Mouse (Mus musculus) CD4-positive helper T cell, adult 2 months (primary cell): Measurements from ENCODE around the gene Sipa1l2.

Experiments used
- DNase-seq: peaks from one replicate; pipeline ENCODE4 v3.0.0-alpha.2; 2012; ENCODE audit warnings: low read depth, missing footprints, low spot score

Gene Sipa1l2

DNA sequence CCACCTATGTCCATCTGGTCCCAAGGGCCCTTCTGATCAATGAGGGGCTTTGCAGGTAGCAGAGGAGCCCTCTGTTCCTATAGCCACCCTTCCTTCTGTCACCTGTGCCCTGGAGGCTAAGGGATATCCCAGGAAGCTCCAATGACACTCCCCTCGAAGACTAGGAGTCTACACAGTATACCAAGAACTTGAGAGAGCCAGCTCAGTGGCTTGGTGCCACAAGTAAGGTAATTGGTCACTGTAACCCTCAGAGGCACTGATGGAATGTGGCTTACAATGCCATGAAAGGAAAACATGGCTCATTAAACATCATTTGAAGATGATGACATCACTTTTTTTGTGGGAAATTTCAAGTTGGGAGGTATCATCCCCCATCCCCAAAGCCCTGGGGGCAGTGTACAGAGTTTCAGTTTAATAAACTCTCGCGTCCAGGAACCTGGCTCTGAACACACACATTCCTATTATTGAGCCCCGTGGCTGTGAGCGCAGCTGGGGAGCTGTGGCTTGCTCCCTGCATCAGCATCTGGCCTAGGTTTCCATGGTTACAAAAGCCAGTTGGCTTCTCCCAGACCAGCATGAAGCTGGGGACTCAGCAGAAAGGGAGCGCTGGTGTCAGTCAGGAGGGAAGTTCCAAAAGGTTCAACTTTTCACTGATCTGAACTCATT lies 104.3 kb downstream of the Sipa1l2 start:
- no peak for DNase-seq

DNA sequence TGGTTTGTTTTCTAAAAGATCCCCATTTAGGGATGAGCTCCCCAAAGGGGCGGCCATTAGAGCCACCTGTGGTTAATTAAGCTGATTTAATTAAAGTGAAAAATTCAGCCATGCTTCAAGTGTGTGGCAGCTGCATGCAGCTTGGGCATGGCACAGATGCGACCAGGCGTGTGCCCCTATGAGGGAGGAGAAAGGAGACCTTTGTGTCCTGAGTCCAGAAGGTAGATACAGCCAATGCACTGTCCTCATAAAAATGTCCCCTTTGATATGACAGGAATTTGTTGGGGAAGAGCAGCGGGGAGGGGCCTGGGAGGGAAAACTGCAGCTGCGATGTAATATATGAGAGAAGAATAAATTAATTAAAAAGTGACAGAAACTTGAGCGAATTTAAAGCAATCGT lies 106.7 kb downstream of the Sipa1l2 start:
- DNase-seq = no peak

DNA sequence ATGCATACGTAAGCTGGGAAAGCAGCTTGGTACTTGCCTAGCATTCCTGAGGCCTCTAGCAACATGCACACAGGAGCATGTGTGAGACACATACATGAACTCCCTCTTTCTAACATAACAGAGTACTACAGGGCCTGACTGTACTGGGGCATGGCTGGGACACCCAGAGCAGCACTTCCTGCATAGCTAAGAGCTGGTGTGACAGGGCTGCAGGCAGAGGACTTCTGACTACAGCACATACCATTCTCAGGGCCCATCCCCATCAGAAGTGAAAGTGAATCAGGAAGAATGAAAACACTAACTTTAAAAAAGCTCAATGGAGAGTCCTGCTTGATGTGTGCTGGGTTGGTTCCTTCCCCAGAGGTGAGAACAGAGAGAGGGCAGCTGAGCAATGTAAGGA lies 108.1 kb downstream of the Sipa1l2 start:
- peak; percentile 64 for DNase-seq

DNA sequence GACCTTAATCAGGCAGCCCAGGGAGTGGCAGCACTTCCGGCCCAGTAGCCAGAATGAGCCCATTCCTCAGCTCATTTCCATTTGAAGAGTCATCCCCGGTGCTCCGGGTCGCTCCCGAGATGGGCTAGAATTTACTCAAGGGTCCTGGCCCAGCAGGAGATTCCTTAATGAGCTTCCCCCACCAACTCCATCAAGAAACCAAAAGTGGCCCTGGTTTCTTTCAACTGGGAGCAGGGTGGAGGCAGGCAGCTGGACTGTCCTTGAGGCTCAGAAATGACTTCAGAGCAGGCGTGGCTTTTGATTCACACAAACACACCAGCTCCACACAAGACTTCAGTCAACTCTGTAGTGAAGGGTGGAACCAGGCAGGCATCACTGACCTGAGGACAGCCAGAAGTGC lies 109.0 kb downstream of the Sipa1l2 start:
- DNase-seq = no peak

DNA sequence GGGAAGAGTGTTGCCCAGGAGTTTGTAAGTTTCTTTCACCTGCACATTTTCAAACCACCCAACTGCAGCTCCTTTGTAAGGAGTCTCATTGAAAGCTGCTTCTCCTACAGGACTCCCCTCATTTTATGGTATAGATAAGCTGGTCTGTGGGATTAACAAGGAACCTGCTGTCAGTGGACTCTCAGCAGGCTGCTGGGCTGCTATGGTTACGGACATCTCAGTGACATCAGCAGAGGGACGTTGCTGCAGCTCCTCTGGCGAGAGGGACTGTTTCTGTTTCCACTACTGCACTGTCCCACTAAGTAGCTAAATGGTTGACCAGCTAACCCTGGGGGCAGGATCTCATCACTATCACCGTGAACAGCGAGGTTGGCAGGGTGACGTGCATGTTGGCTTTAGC lies 120.6 kb downstream of the Sipa1l2 start:
- no peak for DNase-seq

DNA sequence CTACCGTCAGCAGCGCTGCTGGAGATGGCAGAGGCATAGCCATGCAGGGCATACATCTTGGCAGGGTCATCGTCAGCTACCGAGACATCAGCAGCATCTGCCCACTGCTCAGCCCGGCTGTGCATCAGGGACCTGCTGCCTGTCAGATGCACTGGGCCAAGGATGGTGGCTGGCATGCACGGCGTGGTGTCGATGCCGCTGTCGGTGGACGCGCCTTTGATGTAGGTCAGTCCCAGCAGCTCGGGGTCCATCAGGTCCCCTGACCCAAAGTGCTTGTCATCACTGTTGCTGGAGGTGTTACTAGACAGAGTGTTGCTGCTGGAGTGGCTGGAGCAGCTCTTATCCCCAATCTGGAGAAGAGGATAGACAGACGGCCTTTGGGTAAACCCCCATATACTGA lies 122.1 kb downstream of the Sipa1l2 start:
- DNase-seq = no peak

DNA sequence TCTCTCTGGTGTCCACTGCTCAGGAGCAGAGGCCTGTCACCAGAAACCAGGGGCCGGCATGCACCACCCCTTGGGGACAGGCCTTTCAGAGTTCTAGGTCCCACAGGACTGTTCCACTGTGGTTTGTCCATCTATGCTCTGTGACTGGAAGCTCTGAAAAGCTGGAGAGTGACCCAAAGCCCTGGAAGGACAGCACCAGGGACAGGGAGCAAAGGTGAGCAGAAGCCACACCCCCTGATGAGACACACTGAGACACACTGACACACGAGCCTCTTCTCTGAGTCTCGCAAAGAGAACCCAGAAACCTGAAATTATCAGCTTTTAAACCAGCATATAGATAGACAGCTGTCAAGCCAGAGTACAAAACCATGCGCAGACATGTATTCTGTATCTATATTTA lies 123.4 kb downstream of the Sipa1l2 start:
- no peak for DNase-seq

DNA sequence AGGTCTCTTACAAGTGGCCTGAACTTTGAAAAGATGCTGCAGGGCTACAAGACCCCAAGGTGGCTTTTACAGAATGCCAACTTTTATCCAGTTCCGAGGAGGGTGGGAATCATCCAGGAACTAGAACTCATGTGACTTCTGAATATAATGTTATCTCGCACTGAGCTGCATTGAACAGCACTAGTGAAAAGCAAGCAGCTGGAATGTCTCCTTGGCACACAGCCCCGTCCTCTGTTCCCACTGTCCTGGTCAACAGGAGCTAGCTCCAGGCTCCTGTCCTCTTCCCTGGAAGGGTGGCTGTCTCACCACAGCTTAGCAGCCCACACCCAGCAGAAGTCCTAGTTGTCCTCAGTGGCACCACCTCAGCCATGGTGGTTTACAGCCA lies 124.4 kb downstream of the Sipa1l2 start:
- DNase-seq = no peak

DNA sequence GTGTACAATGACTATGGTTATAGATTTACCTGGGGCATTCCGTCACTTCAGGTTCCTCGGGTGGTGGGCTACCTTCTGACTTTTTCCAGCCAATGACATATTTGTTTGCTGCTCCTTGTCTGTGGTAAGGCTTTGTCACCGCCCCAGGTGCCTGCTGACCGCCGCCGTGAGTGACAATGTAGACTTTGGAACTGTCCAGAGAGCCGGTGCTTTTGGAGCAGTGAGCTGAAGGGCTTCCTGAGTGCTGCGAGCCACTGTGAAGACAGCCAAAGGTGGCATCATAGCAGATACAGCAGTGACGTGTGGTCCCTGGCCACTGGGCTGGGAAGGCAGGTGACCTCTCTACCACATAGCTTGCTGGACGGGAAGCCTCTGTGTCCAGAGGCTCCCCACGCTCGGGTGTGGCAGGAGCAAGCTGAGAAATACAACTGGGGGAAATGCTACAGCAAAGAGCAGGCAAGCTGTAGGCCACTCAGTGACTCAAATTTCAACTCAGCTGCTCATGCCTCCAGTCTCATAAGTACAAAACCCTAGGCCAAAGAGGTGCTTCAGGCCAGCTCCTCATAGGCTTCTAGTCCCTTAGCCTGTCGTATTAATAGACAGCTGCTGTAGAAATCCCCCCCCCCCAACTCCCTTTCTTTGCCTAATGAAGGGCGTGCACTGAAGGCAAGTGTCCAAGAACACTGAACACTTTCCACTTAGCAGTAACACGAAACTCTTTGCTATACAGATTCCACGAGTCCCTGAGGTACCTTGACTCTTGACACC lies 125.0 kb downstream of the Sipa1l2 start:
- DNase-seq = no peak

DNA sequence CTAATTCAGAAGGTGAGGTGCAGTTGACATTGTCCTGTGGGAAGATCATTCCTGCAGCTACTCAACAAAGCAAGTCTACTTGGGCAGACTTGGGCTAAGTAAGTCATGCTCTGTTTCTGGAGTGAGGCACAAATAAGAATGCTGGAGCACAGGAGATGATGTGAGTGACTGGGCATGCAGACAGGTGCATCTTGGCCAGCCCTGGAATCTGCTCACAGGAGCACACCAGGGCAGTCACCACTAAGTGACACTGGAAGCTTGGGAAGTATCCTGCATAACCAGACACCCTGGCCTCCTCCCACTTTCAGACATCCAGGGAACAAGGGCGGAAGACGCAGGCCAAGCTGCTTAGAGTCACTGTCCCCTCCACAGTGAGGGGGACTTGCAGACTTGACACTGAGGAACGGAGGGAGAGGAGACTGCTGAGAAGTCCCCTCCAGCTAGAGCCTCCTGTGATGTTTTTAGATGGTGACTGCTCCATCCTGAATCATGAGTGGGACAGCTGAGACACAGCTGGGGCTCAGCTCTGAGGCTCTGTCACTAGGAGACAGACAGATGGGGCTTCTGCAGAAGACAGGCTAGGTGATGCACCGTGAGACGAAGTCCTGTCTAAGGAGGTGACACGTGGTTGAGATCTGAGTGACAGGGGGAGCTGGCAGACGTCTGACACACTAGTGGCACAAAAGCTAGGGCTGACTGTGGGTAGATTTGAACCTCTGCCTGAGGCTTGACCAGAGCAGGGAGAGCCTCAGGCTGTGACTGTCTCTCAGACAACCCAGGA lies 134.1 kb downstream of the Sipa1l2 start:
- no peak for DNase-seq

DNA sequence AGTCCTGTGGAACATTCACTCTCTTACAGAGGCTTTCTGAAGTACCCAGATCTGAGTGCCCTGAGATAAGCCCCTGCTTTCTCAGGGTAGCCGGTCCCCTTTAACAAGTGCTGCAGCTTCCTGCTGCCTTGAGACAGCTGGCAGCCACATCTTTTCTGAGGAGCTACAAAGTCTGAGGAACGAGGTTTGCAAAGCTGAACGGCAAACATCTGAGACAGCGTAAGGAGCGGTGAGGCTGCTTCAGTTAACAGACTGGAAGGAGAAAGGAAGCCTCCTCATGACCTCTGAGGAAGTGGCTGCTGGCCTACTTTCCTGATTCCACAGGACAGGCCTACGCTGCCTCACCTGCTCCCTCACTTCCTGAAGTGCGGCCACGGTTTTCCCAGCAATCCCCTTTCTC lies 135.5 kb downstream of the Sipa1l2 start:
- DNase-seq = no peak

DNA sequence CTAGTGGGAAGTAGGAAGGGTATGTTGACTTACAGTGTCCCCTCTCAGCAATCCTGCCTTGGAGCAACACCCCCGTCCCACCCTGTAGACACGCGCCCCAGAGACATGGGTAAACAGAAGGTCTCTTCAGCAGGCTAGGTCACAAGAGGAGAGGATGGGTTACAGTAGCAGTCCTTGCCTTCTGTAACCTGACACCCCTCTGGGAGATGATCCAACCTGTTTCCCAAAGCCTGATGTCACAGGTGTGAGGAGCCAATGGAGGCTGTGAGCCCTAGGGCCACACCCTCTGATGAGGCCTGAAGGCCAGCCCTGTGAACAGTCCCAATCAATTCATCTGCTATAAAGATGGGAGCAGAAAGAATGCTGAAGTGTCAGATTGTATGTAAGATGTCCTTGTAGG lies 138.3 kb downstream of the Sipa1l2 start:
- DNase-seq = no peak

DNA sequence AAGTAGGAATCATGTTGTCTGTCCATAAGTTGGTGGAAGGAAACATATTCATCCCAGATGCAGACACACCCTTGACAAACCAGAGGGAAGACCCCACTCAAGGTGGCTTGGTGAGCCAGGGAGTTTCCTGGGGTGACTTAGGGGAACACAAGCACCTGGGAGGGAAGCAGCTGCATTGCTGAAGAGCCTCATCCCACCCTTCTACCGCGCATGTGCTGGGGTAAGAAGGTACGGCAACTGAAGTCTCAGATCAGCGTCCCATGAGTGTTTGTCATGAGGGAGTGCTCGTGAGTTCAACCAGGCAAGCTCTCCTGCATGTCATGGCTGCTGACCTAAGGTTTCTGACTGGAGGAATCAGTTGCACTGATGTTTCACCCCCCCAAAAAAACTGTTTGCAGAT lies 138.8 kb downstream of the Sipa1l2 start:
- DNase-seq = no peak

DNA sequence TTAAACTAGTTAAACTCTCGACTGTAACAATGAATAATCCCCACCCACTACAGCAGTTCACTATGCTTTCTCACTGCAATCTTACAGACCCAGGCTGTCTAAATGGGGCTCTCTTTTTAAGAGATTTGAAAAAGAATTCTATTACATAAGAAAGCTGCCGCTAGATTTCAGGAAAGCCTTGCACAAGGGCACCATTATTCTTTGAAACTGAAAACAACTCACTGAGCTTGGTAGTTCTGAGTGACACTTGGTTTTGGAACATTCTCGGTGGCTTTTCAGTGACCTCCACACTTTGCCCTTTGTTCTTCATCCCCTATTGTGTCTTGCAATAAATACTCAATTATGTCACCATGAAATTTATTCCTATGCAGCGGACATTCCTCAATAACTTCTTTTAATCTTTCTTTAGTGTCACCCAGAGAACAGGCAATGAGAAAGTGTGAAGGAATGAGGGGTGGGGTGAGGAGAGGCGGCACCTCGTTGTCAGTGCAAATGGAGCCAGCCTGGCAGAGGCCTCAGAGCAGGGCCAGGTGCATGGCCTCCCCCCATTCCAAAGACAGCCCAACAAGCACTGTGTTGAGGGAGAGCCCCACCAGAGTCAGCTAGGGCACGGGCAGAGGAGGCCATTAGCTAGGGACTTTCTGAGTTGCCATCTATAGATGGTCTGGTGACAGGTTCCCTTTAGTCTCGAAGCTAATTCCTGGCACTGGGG lies 140.5 kb downstream of the Sipa1l2 start:
- no peak for DNase-seq

DNA sequence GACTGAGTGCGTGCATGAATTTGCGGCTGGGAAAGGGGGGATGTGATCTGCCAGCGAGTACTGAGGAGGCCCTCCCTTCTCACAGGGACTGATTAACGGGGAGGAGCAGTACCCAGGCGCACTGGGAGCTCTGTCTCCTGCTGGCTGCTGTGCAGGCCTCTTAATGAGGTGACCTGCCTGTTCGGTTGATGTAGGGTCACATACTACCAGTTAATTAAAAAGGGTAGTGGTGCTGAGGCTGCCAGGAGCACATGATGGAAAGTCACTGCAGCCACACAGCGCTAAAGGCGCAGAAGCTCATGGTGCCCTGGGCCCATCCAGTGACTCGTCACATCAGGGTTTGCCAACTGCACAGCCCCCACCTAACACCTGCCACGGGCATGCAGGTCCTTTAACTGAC lies 145.7 kb downstream of the Sipa1l2 start:
- no peak for DNase-seq

DNA sequence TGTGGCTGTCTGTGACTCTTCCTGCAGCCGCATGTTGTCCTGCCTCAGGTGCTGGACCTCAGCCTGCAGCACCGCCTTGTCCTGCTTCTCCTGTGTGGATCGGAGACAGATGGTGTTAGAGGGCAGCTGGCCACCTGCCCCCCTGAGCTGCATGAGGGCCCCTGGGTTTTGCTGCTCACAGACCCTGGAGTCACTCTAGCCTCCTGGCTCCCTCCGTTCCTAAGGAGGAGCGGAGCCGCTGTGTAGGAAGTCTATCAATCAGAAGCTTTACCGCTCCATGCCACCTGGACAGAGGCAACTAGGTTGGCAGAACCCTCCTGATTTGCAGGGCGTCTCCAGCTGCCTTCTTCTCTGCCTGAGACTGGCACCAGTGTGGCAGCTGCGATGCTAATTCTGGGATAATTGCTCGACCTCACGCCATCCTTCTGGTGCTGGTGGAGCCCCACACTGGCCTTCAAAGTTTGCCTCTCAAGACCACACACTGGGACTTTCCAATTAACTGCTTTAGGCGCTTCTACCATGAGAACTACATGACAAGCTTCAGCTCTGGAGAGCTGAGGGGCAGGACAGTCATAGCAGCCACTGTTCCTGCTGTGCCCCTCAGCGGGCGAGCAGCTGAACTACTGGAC lies 150.3 kb downstream of the Sipa1l2 start:
- no peak for DNase-seq

DNA sequence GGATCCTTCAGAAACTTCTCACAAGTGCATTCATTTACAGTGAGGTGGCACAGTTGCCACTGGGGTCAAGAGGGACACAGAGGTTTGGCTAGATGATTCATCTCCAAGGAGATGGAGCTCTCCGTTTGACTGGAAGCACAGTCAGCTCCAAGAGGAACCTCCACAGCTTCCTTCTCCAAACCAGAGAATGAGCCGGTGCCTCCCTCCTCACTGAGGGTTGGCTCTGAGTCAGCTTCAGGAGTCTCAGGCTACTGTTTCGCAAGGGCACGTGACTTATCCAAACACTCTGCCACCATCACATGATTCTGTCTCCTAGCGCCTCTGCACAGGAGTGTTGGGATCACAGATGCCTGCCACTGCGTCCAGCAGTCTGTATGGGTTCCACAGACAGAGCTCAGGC lies 153.5 kb downstream of the Sipa1l2 start:
- DNase-seq = no peak

DNA sequence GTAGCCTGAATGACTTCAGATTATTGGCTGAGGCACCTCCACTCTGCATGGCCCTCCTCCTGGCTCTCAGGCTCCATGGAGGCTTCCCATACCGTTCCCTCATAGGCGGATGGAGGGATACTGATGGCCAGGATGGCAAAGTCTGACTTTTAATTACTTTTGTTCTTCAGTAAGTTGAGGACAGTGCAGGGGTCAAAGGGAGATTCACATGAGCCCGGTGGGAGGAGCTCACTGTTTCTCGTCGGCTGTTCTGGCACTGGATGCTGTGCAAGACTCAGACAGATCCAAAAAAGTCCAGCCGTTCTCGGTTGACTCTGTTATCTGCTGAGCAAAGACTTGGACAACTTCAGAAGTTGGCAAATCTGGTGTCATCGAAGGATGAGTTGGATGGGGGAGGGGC lies 155.0 kb downstream of the Sipa1l2 start:
- no peak for DNase-seq

DNA sequence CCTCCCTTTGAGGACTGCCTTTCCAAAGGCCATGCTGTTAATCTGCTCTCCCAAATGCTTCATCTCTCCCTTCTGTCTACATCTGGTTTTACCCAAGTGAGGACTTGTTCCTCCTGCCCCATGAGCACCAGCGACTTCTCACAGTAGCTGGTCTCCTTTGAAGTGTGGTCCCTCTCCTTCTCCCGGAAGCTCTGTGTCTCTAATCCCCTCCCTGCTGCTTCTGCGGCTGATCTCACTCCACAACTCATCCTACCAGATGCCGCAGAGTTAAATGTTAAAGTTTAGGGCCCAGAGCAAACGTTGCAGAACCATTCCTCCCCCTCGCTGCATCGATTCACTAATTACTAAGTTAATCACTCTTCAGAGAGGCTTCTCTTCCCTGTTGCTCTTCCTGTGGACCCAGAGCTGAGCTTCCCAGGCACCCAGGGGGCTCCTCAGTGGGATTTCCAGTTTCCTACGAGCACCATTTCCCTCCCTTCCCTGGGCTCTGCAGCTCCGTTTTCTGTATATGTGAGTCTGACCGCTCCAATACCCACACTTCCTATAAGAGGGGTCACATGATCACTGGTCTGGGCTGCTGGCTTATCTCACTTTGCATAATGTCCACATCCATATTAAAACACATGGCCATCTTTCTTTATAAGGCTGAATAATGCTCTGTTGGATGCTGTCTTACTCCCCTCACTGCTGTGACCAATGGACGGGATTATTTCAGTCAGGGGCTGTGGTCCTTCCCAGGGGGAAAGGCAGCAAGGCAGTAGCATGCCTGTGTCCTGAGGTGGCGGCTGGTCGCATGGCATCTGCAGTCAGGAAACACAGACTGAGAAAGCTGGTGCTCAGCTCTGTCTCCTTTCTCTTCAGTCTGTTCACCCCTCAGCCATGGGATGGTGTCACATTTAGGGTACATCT lies 156.4 kb downstream of the Sipa1l2 start:
- peak; percentile 24 for DNase-seq

DNA sequence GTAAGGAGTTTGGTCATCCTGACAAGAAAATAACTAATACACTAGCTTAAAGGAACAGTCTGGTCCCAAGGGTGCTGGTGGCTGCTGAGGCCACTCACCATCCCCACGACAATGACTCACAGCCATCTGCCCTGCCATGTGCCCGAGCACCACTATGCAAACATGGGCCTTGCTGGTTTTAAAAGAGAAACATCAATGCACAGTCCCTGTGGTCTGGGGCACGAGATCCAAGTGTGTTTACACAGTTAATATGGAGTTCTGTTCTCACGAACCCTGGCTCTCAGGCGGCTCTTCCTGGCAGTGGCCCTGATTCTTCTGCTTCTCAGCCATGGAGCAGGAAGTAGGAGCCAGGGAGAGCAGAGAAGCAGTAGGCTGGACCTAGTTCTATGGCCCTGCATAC lies 159.0 kb downstream of the Sipa1l2 start:
- no peak for DNase-seq

DNA sequence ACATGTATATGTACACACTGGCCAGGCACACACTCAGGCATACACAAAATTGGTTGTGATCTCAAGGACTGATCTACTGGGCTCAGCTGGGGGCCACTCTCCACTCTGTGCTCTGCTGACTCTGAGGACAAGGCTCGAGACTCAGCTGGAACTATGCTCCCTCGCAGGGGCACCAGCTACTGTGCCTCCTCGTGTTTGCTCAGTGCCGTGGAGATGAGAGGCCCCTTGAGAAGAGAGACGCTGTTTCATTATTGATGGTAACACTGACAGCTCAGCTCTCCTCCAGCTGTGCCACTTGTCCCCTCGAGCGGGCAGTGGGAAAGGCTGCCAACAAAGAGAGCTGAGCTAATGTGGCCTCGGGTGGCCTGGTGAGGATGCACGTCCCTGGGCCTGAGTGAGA lies 161.9 kb downstream of the Sipa1l2 start:
- no peak for DNase-seq
